Mouse (Mus musculus) G1E (cell line): ENCODE data around the gene Tspan8.

Experiments
- CTCF ChIP-seq: IDR thresholded peaks from 2 replicates; pipeline ENCODE4 v1.5.1; 2012; ENCODE audit warnings: low read depth, low read length, inconsistent platforms, mixed read lengths
- GATA1 ChIP-seq: IDR thresholded peaks from 2 replicates; pipeline ENCODE4 v1.6.1; 2012; ENCODE audit warnings: borderline replicate concordance, low read length, inconsistent platforms, mixed read lengths

- no peak for TF ChIP-seq CTCF
- no peak for TF ChIP-seq GATA1
These were observed 14.1 kb downstream of the Tspan8 start for GRCm38 (mm10) chr10:115830726-115831125.
